Mouse (Mus musculus) MEL-GATA-1-ER (cell line): Measurements from ENCODE around the gene Zfp82.
A peak's percentile ranks its signal among the peaks of the same experiment; 100 is the strongest.

Experiments used
- DNase-seq: peaks from one replicate; pipeline ENCODE4 v3.0.0-alpha.2; 2012; ENCODE audit warnings: low read depth; ENCODE audit errors: extremely low read depth

Gene Zfp82

DNA sequence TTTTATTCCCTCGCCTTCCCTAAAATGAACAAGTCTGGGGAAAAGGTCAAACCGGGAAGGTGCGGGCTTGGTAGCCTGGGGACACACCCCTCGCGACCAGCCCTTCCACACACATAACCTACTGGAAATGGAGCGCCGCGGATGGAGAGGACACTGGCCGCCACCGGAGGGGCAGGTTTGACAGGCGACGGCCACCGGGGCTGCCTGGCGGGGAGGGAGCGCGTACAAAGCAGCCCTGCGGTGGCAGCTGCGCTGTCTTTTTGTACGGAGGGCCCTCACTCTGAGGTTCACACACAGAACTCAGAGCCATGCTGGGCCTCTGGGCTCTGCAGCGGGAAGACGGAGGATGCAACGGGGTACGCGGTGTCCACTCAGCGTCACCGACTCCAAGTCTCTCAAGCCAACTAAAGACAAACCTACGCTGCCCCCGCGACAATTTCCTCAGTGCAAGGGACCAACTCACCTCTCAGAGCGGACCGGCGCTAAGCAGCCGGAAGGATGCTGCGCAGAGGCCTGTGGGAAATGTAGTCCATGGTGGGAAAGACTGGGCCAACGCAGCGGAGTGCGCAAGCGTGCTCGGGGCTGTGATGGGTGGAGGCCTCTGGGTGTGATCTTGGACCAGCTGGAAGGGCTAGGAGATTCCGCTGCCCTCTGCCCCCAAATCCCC, 21.7 kb downstream of the Zfp82 start, which contains the start of gene Zfp14:
Zfp14 (minus strand) TSS at position 499 of the 667 bp plus-strand sequence.
- peak; percentile 84 for DNase-seq

DNA sequence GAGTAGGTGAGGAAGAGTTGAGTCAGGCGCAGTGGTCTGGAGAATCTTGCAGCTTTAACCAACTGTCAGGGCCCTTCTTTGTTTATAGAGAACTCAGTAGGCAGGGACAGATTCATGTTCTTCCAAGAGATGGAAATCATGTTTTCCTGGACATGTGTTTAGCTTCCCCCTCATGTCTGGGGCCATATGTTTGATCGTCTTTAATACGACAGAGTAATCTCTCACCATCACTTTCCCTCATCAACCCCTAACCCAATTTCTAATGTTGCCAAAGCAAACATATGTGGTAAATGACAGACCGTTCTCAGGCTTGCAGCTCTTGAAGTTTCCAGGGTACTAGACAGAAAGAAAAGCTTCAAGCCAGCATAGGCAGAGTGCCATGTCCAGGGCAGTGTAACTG, 24.6 kb downstream of the Zfp82 start:
- no peak for DNase-seq

DNA sequence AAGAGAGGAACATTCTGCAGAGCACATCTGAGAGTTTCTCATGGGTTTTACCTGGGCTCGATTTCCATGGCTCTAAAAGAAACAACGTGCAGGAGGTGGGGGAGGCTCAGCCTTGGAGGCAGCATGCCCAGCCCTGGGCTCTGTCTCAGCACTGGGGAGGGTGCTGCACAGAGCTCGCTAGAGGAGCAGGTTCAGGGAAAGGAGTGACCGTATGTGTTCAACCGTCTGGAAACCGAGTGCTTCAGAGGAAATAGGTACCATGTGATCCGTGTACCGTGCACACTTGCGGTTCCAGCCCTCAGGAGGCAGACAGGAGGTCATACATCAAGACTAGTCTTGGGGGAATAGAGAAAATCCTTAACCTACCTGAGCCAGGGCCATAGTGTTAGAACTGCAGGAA, 28.3 kb downstream of the Zfp82 start:
- no peak for DNase-seq

DNA sequence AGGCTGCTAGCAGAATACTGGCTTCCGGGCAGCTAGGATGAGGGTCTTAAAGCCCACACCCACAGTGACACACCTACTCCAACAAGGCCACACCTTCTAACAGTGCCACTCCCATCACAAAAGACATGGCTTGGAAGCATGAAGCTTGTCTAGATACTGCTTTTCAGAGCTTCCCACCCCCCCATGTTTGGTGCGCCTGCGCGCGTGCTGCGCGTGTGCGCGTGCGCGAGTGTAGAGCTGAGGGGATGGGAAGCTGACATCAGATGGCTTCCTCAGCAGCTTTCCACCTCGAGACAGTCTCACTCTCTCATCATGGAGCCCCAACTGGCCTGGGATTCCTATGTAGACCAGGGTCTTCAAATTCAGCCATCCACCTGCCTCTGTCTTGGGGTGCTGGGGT, 38.4 kb downstream of the Zfp82 start:
- no peak for DNase-seq

DNA sequence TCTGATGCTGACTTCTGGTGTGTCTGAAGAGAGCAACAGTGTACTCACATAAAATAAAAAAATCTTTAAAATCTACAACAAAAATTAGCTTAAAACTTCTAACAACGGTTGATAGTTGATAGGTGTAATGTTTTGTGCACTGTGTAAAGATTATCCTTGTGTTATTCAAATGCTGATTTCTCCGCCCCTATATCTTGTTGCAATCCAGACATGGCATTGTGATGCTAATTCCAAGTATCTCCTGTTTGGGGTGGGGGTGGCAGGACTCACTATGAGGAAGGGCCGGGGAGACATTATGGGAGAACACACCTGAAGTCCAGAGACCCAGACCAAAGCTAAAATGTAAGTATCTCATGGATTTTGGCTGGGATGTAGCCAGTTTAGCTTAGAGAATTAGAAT, 41.3 kb downstream of the Zfp82 start:
- DNase-seq = no peak

DNA sequence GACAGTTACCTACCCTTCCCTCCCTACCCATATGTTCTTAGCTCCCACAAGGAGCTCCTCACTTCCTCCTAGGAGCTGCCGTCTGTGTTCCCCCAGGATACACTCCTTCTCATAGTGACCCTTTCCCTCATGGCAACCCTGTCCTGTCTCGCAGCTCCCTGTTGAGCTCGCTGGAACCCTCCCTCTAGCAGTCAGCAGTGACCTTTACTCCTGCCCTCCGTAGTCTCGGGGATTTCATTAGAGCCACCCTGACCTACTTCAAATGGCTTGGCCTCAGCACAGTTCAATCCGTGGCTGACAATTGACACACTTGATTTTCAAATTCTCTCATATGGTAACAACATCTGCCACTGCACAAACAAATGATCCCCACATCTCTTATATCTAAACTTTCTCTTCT, 42.0 kb downstream of the Zfp82 start:
- DNase-seq = no peak

DNA sequence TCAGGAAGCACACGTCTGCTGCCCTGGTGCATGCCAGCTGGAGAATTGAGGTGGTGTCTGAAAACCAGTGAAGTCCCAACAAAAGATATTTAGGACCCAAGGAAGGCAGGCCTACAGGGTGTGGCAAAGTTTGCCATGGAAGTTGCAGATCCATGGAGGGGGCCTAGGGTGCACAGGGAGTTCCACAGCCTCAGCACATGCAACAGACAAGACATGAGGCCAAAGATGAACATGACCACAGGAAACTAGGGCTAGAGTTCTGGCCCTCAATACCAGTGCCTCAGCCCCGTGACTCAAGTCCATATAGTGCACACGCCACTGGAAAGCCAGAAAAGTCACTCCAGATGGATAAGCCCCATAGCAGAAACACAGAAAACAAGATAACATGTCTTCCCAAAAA, 44.1 kb downstream of the Zfp82 start:
- no peak for DNase-seq

DNA sequence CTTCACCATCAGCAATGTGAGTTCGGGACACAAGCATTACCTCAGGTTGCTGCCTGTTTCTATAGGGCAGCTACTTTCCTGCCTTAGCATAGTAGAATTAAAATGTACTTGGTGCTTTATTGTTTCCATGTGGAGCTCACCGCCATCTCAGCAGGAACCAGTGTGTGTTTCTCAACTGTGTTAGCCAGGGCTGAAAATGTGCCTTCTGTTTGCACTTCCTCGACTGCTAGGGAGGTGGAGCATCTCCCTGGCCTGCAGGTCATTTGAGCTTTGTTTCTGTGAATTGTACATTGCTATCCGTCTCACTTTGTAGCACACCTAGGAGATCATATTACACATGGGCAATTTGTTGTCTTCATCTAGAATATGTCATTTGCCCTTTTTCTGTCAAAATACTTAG, 45.4 kb downstream of the Zfp82 start:
- no peak for DNase-seq

DNA sequence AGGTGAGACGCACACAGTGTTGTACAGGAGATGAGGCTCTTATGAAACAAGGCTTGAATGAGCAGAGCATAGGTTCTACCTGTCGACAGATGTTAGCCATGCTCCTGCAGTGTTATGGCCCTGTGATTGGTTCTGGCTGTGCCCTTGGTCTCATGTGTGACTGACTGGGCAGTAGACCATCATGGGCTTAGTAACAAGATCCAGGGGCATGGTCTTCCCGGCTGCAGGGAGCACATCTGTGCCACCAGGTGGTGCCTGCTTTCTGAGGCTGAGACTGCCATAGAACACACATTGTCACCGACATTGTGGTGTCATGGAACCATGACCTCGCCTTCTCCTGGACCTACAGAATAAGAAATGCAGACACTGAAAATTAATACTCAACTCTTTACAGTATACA, 47.3 kb downstream of the Zfp82 start:
- no peak for DNase-seq

DNA sequence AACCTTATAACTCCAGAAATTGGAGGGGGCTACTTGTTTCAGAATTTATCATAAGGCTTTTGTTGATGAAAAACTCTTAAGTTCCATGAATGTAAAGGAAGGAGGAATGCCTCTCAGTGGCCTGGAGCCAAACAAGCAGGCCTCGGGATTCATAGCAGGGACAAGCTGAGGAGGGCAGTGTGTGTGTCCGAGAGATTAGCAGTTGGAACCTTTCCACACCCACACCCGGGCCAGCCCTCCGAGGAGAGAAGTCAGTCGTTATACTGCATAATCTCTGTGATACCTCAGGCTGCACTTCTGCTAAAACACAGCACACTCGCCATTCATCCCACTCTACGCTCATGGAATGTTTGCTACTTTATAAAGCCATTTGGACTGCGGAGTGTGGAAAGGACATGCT, 48.9 kb downstream of the Zfp82 start:
- peak; percentile 88 for DNase-seq

DNA sequence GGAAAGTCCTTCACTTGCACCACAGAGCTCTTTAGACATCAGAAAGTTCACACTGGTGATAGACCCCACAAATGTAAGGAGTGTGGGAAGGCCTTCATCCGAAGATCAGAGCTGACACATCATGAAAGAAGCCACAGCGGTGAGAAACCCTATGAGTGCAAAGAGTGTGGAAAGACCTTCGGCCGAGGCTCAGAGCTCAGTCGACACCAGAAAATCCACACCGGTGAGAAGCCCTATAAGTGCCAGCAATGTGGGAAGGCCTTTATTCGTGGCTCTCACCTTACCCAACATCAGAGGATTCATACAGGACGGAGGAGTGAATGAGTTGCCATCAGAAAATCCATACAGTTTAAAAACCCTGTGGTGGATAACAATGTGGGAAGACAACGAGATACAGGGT, 49.4 kb downstream of the Zfp82 start:
- DNase-seq = no peak

DNA sequence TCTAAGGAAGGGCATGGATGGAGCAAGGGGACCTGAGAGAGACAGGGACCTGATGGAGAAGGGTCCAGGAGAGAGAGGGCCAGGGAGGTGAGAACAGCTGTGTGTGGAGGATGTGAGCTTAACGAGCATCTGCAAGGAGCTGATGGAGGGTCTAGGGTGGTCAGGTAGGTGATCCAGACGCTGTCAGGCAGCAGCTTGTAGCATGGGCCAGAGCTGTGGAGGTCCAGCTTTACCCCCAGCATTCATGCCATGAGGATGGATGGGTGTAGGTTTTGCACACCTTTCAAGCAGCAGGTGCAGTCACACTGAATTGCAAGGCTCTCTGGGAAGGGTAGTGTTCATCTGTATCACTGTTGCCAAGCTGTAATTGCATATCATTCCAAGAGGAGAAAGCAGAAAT, 53.2 kb downstream of the Zfp82 start:
- DNase-seq = no peak

DNA sequence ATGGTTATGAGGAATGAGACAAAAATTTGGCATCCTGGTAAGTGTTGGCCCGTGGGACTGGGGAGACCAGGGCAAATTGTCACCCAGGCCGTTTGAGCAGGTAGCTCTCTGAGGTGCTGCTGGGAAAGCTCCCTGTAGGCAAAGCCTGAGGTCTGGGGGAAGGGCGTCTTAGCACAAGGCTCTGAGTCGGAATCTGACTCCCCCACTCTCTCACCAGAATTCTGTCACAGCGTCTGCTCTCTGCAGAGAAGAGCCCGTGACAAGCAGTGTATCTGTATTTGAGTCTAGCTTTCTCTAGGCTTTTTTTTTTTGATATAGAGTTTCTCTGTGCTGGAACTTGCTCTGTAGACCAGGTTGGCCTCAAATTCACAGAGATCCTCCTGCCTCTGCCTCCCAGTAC, 55.5 kb downstream of the Zfp82 start:
- DNase-seq = no peak

DNA sequence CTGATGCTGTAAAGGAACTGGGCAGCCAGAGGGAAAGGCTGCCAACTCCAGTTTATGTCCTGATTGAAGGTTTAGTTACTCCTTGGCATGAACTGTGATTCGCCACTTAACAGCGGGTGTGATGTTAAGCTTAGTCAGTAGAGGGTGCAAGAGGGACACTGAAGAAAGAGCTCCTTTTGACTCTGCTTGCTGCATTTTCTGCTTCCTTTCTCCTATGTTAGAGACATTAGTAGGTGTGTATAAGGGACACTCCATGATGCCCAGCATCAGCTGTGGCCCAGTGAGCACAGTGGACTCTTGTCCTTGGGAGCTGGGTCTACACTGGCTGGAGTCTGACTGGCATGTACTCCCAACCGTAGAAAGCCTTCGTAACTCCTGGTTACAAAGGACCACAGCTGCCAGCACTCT, 59.7 kb downstream of the Zfp82 start:
- peak; percentile 9 for DNase-seq

DNA sequence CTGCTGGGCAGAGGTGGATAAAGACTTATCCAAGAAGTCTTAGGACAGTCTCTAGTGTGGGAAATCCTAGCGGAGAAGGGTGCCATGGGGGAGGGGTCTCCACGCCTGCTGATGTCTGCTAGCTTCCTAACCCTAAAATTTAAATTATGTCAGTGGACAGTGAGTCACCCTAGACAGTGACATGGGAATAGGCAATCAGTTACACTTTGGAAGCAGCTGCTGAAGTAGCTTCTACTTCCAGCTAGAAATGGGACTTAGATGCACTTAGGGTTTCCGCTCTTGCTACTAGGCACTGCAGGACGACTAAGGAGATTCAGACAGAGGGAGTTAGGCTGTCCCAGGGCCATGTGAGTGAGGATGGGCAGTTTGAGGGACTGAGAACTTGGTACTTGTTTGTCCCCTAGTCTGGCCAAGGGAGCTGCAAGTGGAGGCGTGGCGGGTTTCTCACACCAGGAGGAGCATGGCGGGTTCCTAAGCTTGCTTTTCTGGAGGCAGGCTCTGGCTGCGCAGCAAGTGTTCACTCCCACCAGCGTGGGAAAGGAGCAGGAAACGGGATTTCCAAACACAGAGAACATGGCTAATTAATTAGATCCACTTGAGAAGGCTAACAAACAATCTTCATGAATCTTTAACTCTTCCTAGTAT, 62.0 kb downstream of the Zfp82 start:
- no peak for DNase-seq

DNA sequence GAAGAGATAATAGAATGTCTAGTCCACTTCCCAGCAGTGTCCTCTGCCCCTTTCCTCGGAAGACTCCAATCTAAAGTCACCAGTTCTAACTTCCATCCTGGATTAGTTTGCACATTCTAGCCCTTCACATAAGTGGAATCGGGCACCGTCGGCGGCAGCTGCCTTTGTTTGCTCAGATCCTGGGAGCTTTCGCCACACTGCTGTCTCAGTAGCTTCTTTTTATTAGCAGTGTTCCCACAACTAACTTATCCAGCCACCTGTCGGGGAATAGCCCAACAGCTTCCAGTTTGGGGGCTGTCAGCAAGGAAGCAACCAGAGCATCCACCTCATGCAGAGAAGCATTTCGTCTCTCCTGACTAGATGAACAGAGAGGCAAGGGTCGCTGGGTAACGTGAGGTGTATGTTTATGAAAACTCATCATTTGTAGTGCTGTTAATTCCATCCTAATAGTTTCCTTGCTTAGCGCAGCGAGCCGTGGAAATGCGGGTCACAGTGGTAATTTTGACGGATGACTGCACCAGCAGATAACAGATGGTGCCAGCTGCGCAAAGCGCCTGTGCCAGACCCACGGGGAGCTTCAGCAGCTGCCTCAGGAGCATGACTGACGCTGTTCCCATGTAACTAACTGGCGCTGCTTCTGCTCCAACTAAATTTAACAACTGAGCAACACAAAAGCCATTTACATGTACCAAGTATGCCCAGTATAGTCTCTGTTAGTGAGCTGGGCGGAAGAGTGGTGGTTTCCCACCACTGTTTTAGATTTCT, 63.2 kb downstream of the Zfp82 start:
- no peak for DNase-seq

DNA sequence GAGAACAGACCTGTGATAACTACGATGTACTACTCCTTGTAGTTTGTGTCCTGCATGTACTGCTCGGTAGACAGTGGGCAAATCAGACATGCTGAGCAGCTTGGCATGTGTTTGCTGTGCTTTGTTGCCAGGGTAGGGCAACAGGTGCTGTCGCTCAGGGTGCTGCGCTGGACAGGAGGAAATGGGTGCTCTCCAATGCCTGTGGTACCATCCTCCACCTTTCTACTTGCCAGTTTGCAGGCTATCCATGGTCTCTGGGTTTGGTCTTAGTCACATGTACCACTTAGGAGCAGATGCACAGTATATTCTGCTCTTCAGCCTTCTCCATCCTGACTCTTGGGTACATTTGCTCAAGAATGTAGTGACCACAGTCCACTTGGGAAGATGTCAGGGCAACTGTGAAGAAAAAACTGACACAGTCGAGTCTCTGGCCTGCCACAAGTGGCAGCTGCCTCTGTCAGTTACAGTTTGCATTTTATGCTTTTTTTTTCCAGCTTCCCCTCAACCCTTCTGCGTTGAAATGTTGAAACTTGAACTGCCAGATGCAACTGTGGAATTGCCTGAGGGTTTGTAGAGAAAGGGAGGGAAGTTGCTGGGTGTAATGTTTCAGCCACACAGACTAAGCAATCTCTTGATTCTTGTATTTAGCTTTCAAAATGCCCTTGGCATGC, 64.5 kb downstream of the Zfp82 start:
- no peak for DNase-seq

DNA sequence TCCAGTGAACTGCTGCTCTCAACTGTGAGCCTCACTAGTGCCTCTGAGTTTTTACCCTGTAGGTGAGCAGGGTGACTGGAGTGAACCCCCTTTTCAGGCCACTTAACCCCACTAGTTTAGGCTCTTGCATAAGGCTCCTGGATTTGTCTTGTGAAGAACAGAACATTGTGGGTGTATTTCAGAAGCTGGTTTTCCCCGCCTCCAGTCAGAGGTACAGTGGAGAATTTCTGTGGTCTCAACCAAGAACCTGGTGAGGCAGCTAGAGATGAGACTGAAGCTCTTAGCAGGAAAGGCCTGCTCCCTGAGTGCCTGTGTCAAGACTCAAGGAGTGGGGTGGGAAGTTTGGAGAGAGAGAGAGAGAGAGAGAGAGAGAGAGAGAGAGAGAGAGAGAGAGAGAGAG, 65.1 kb downstream of the Zfp82 start:
- no peak for DNase-seq
